Mouse (Mus musculus) forebrain, postnatal 0 days (tissue): ENCODE data around the gene Nt5e. TPM values are rescaled to one million over a fixed set of nuclear protein-coding genes. Genes with fewer than 3 reads are reported as not detected.

ENCODE experiments used
- ATAC-seq: fragments of 200-750 bp; cut with Nextera tagmentation; 2 replicates; pipeline ENCODE4 v1.8.0; 2017; ENCODE audit warnings: mild to moderate bottlenecking, moderate library complexity
- DNase-seq: peaks from one replicate; pipeline ENCODE4 v3.0.0-alpha.2; 2015
- H3K27ac ChIP-seq: fragments of 300-500 bp; sonication (generic); 2 replicates; pipeline ENCODE4 v1.5.1; 2014; ENCODE audit warnings: low read depth, mild to moderate bottlenecking, antibody characterized with exemption, low read length, moderate library complexity, mixed read lengths
- H3K27me3 ChIP-seq: fragments of 300-500 bp; sonication (generic); 2 replicates; pipeline ENCODE4 v1.6.1; 2014; ENCODE audit warnings: mild to moderate bottlenecking, low read length, mixed read lengths; ENCODE audit not compliant: insufficient read depth
- H3K36me3 ChIP-seq: fragments of 300-500 bp; sonication (generic); 2 replicates; pipeline ENCODE4 v1.6.1; 2014; ENCODE audit warnings: mild to moderate bottlenecking, moderate library complexity; ENCODE audit not compliant: insufficient read depth
- H3K4me1 ChIP-seq: fragments of 300-500 bp; sonication (generic); 2 replicates; pipeline ENCODE4 v1.6.1; 2014; ENCODE audit warnings: antibody characterized with exemption; ENCODE audit not compliant: insufficient read depth
- H3K4me2 ChIP-seq: fragments of 300-500 bp; sonication (generic); 2 replicates; pipeline ENCODE4 v1.6.1; 2014; ENCODE audit warnings: low read depth, mild to moderate bottlenecking, moderate library complexity
- H3K4me3 ChIP-seq: fragments of 300-500 bp; sonication (generic); 2 replicates; pipeline ENCODE4 v1.5.1; 2014; ENCODE audit warnings: low read depth, low read length, mixed read lengths
- H3K9ac ChIP-seq: fragments of 300-500 bp; sonication (generic); 2 replicates; pipeline ENCODE4 v1.6.1; 2014; ENCODE audit warnings: mild to moderate bottlenecking
- H3K9me3 ChIP-seq: fragments of 300-500 bp; sonication (generic); 2 replicates; pipeline ENCODE4 v1.6.1; 2016; ENCODE audit warnings: low read length
- CTCF ChIP-seq: sonication (generic); IDR thresholded peaks from 2 replicates; pipeline ENCODE4 v1.5.1; 2016; ENCODE audit warnings: antibody characterized with exemption, control low read depth, low read depth
- WGBS: fragments of 180-500 bp; shearing (Covaris S2); extraction: QIAGEN DNeasy Blood & Tissue Kit; methylation state at CpG from one replicate; pipeline ENCODE4 v1.1.7; 2014; 5-methylcytosine and 5-hydroxymethylcytosine counted together
- polyA plus RNA-seq: library from polyadenylated mRNA; unstranded; fragments of >200 nt; fragmentation: Nextera tagmentation; extraction: Ambion mirVana; gene quantifications from 2 replicates; pipeline ENCODE4 v1.2.1, GENCODE M21; 2015
- total RNA-seq: library from RNA; depleted of rRNA; stranded (reverse); fragments of >200 nt; gene quantifications from 2 replicates; pipeline ENCODE4 v1.2.3, GENCODE M21; 2014; rRNA removed

Nt5e gene
- 3.8 and 5.3 TPM in 2 replicates for total RNA-seq
- 1.4 and 1.5 TPM in 2 replicates for polyA plus RNA-seq

- 2% methylated on average over 62 of the region's 66 CpGs for WGBS
- H3K36me3 ChIP-seq = no peaks in the 10 kb centered on the region
- peak within 1 kb of the TSS; percentile 52 for H3K4me3 ChIP-seq
- peak within 1 kb of the TSS; percentile 60 for H3K9ac ChIP-seq
- H3K27ac ChIP-seq = no peak within 1 kb of the TSS
- peak within 1 kb of the TSS; percentile 94 for H3K4me2 ChIP-seq
- no peaks in the 10 kb centered on the region; the same call in 1 of the 2 replicates for H3K27me3 ChIP-seq
- TF ChIP-seq CTCF = no peak; the same call in 1 of the 2 replicates
- no peaks in the 10 kb centered on the region for H3K4me1 ChIP-seq
- ATAC-seq (peak; percentile 89), DNase-seq (peak; percentile 71)
- no peaks in the 10 kb centered on the region for H3K9me3 ChIP-seq
Observed at GRCm38 (mm10) chr9:88326930-88327901, at the start of gene Nt5e. Nt5e (plus strand) TSS chr9:88327197.

- ATAC-seq = no peak
- Histone ChIP-seq H3K27me3 (no peaks in the 10 kb centered on the region), H3K9ac (no peak overlapping the region), H3K4me2 (no peak overlapping the region), H3K36me3 (no peaks in the 10 kb centered on the region), H3K9me3 (no peaks in the 10 kb centered on the region), H3K4me3 (no peak overlapping the region), H3K4me1 (no peaks in the 10 kb centered on the region), H3K27ac (no peak overlapping the region)
- no peak for TF ChIP-seq CTCF
- DNase-seq = no peak
- WGBS = 91% methylated on average over 4 of the region's 4 CpGs
Observed at GRCm38 (mm10) chr9:88277588-88277987, 49.4 kb upstream of the Nt5e start.

- H3K4me3 ChIP-seq = no peak overlapping the region
- no peak for TF ChIP-seq CTCF
- no peak for ATAC-seq
- 79% methylated on average over 2 of the region's 2 CpGs for WGBS
- H3K4me1 ChIP-seq = no peaks in the 10 kb centered on the region
- no peak overlapping the region for H3K9ac ChIP-seq
- H3K27me3 ChIP-seq = no peaks in the 10 kb centered on the region
- H3K9me3 ChIP-seq = no peaks in the 10 kb centered on the region
- no peak overlapping the region for H3K27ac ChIP-seq
- H3K36me3 ChIP-seq = no peaks in the 10 kb centered on the region
- no peak for DNase-seq
- no peak overlapping the region for H3K4me2 ChIP-seq
Observed at GRCm38 (mm10) chr9:88279728-88280127, 47.3 kb upstream of the Nt5e start.

- Histone ChIP-seq H3K9me3 (no peaks in the 10 kb centered on the region), H3K27me3 (no peaks in the 10 kb centered on the region), H3K4me2 (no peak overlapping the region), H3K36me3 (no peaks in the 10 kb centered on the region), H3K9ac (no peak overlapping the region), H3K4me1 (no peaks in the 10 kb centered on the region), H3K27ac (no peak overlapping the region), H3K4me3 (no peak overlapping the region)
- no peak for DNase-seq
- TF ChIP-seq CTCF = no peak
- no peak for ATAC-seq
- 90% methylated on average over 7 of the region's 7 CpGs for WGBS
Observed at GRCm38 (mm10) chr9:88289568-88290168, 37.3 kb upstream of the Nt5e start.

DNA sequence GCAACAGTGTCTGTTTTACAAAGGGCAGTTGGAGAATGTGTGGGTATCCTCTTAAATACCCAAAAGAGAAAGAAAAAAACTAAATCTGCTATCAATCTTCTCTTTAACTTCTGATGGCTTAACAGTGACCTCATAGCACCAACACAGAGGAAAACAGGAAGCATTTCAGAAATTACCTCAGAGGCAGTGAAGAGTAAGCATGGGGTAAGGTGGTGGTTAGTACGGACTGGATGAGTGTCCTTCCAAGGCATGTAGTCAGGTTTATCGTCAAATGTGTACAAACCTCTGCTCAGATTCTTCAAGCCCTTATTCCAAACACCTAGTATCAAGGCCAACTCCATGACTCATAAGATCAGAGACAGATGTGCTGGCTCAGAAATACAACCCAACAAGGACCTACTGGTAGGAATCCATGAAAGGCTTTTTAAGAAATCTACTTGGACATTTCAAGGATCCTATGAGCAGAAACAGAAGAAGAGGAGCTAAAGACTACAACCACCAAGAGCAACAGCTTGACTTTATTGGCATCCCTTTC, 34.1 kb upstream of the Nt5e start:
- no peak overlapping the region for H3K4me3 ChIP-seq
- no peak for TF ChIP-seq CTCF
- no peak overlapping the region for H3K9ac ChIP-seq
- no peaks in the 10 kb centered on the region for H3K4me1 ChIP-seq
- H3K27me3 ChIP-seq = no peaks in the 10 kb centered on the region
- no peaks in the 10 kb centered on the region for H3K9me3 ChIP-seq
- no peak overlapping the region for H3K27ac ChIP-seq
- H3K36me3 ChIP-seq = no peaks in the 10 kb centered on the region
- H3K4me2 ChIP-seq = no peak overlapping the region
- ATAC-seq (no peak), DNase-seq (no peak)
- 94% methylated on average over 2 of the region's 2 CpGs for WGBS

DNA sequence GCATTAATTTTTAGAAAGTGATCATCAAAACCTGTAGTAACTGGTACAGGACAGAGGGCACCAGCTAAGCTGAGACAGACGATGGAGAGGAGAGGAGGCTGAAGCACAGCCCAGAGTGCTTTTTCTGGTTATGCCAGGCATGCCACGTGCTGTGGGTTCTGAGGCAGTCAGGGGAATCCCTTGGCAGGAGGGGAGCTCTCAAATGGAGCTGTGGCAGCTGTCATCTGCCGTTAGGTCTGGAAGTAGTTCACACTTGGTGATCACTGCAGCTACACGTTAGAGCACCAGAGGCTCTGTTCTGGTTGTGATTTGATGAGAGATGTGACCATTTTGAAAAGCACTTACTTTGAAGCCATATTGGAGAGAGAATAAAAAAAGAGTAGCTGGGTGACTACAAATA, 31.2 kb upstream of the Nt5e start:
- H3K4me2 ChIP-seq = no peak overlapping the region
- DNase-seq = peak; percentile 77
- no peak overlapping the region for H3K9ac ChIP-seq
- no peaks in the 10 kb centered on the region for H3K4me1 ChIP-seq
- no peak for TF ChIP-seq CTCF
- no peaks in the 10 kb centered on the region for H3K9me3 ChIP-seq
- H3K27me3 ChIP-seq = no peaks in the 10 kb centered on the region
- WGBS = 47% methylated on average over 4 of the region's 4 CpGs
- 0 out of 2 replicates have a peak overlapping the region, but pooled peaks have one; percentile 10 for H3K27ac ChIP-seq
- H3K36me3 ChIP-seq = no peaks in the 10 kb centered on the region
- no peak overlapping the region for H3K4me3 ChIP-seq
- peak; percentile 93 for ATAC-seq
